Mouse (Mus musculus) bone marrow, adult 2 months (tissue): ENCODE measurements at regions not wholly inside any gene's neighbourhood (a gene's known extent, or its start where the extent isn't known, plus 50 kb on each side); places are given as distances from the start of the nearest gene placed in this dataset.

Experiments used
- H3K27ac ChIP-seq: fragments of 200-500 bp; 2 replicates; pipeline ENCODE4 v1.5.1; 2012; ENCODE audit warnings: low read depth, mild to moderate bottlenecking, control low read depth, inconsistent platforms, low read length; ENCODE audit not compliant: control insufficient read depth, poor library complexity, insufficient read depth
- H3K4me1 ChIP-seq: fragments of 200-500 bp; 2 replicates; pipeline ENCODE4 v1.6.1; 2011; ENCODE audit warnings: low read length; ENCODE audit not compliant: control insufficient read depth, insufficient read depth
- H3K4me3 ChIP-seq: fragments of 200-500 bp; replicated peaks from 2 replicates; pipeline ENCODE3; 2011; ENCODE audit warnings: mild to moderate bottlenecking, low read depth, low read length, control low read depth; ENCODE audit not compliant: control insufficient read depth
- CTCF ChIP-seq: fragments of 200-500 bp; IDR thresholded peaks from 2 replicates; pipeline ENCODE4 v1.5.1; 2011; ENCODE audit warnings: low read length, control low read depth; ENCODE audit not compliant: control insufficient read depth, insufficient read depth
- POLR2A ChIP-seq: fragments of 200-500 bp; IDR thresholded peaks from 2 replicates; pipeline ENCODE4 v1.6.1; 2011; ENCODE audit warnings: low read depth, mild to moderate bottlenecking, control low read depth, low read length, borderline replicate concordance; ENCODE audit not compliant: control insufficient read depth
- WGBS: fragments of 180-500 bp; shearing (Covaris S2); methylation state at CpG from one replicate; pipeline ENCODE4 v1.1.7; 2018; 5-methylcytosine and 5-hydroxymethylcytosine counted together

DNA sequence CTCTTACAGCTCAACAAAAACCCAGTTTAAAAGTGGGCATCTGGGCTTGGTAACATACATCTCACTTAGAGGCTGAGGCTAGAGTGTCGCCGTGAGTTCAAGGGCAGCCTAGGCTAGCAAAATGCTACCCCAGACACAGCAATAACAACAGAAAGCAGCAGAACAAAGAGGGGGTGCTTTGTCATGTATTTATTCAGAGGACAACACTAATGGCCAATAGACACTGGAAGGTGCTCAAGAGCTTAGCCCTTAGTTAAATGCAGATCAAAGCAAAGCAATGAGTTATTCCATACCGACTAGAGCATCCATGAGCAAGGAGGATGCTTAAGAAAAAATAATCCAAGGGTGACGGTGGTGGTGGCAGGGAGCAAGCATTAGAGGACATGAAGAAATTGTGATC is 158.7 kb downstream of the Evx1 start:
- Histone ChIP-seq H3K27ac (no peak overlapping the region), H3K4me1 (no peaks in the 10 kb centered on the region), H3K4me3 (no peak overlapping the region)
- 75% methylated on average over 4 of the region's 4 CpGs for WGBS
- TF ChIP-seq CTCF: no peak
- no peak for TF ChIP-seq POLR2A

DNA sequence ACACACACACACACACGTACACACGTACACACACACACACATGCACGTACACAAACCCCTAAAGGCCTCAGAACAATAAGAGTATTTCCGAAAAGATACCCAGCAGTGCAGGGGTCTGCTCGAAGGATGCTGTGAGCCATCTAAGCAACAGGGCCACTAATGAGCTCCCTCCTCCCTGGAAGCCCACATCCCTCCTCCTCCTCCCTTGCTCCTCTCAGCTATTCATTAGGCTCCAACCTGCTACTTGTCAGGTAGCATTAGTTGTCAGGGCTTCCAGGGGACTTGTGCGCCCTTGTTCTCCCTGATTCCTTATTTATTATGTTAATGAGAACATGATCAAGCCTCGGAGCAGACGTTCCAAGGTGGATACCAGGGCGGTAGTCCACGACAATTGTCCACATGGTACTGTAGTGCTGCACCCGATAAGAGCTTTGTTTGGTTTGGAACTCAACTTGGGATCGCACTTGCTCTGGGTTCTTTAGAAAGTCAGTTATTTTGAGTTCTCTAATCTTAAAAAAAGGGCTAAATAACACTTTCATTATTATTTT is 159.8 kb downstream of the Evx1 start:
- 82% methylated on average over 12 of the region's 12 CpGs for WGBS
- Histone ChIP-seq H3K27ac (no peak overlapping the region), H3K4me1 (peaks cover 2% of the 10 kb centered on the region; the same call in 1 of the 2 replicates), H3K4me3 (no peak overlapping the region)
- TF ChIP-seq CTCF (no peak), POLR2A (no peak)

- TF ChIP-seq CTCF: no peak
- TF ChIP-seq POLR2A: no peak
- Histone ChIP-seq H3K4me3 (no peak overlapping the region), H3K27ac (no peak overlapping the region), H3K4me1 (peaks cover 2% of the 10 kb centered on the region; the same call in 1 of the 2 replicates)
- 22% methylated on average over 11 of the region's 11 CpGs for WGBS
Measured at GRCm38 (mm10) chr6:52473924-52474323, 160.6 kb downstream of the Evx1 start.

DNA sequence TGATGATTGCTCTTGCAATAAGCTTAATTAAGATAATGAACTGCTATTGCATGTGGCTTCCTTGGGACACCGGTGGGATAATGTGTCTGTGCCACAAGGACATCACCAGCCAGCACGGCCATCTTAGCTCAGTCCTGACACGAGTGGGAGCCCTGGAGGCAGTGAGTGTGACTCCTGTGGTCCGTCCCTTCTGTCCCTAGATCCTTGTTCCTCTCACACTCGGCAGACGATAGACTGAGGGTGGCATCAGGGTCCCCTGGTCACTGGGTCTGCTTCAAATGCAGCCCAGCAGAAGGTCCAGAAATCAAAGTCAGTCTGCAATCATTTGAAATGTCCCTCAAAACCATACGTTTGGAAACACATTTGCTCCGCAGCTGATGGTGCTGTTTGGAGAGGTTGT is 162.4 kb downstream of the Evx1 start:
- Histone ChIP-seq H3K27ac (no peak overlapping the region), H3K4me3 (no peak overlapping the region), H3K4me1 (peaks cover 2% of the 10 kb centered on the region; the same call in 1 of the 2 replicates)
- TF ChIP-seq POLR2A: no peak
- WGBS: 84% methylated on average over 8 of the region's 8 CpGs

GRCm38 (mm10) chr6:52476907-52477306 is 163.3 kb downstream of the Hibadh start:
- WGBS: 40% methylated on average over 7 of the region's 7 CpGs
- H3K27ac ChIP-seq: no peak overlapping the region
- H3K4me3 ChIP-seq: no peak overlapping the region
- peaks cover 2% of the 10 kb centered on the region; the same call in 1 of the 2 replicates for H3K4me1 ChIP-seq
- no peak for TF ChIP-seq CTCF
- TF ChIP-seq POLR2A: no peak

- peaks cover 2% of the 10 kb centered on the region; the same call in 1 of the 2 replicates for H3K4me1 ChIP-seq
- WGBS: 8% methylated on average over 7 of the region's 7 CpGs
- TF ChIP-seq CTCF (no peak), POLR2A (no peak)
- no peak overlapping the region for H3K27ac ChIP-seq
- no peak overlapping the region for H3K4me3 ChIP-seq
Measured at GRCm38 (mm10) chr6:52477380-52477779, 162.8 kb downstream of the Hibadh start.

DNA sequence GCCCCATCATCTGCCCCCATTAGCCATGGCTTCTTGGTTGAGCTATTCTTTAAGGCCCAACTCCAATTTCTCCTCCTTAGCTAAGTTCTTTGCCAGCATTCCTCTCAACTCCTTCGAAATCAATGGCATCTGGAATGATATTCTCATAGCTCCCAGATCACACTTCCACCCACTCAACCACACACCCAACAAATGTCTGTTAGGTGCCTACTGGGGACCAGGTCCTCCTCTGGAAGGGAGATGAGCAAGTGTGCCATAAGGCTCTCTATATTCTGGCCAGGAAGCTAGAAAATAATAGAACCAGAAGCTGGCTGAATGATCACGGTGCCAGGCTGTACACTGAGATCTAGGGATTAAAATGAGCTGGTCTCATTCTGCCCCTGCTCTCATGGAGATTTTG is 161.6 kb downstream of the Hibadh start:
- TF ChIP-seq CTCF (no peak), POLR2A (no peak)
- Histone ChIP-seq H3K4me3 (no peak overlapping the region), H3K4me1 (peaks cover 2% of the 10 kb centered on the region; the same call in 1 of the 2 replicates), H3K27ac (no peak overlapping the region)
- WGBS: 76% methylated on average over 2 of the region's 2 CpGs

GRCm38 (mm10) chr6:52479200-52479599 is 161.0 kb downstream of the Hibadh start:
- WGBS: 43% methylated on average over 12 of the region's 12 CpGs
- H3K4me3 ChIP-seq: no peak overlapping the region
- no peak for TF ChIP-seq POLR2A
- no peak for TF ChIP-seq CTCF
- H3K27ac ChIP-seq: no peak overlapping the region
- peaks cover 2% of the 10 kb centered on the region; the same call in 1 of the 2 replicates for H3K4me1 ChIP-seq

- H3K27ac ChIP-seq: no peak overlapping the region
- H3K4me1 ChIP-seq: peaks cover 2% of the 10 kb centered on the region; the same call in 1 of the 2 replicates
- TF ChIP-seq POLR2A (no peak), CTCF (no peak)
Measured at GRCm38 (mm10) chr6:52481975-52482374, 158.2 kb downstream of the Hibadh start.

More at GRCm38 (mm10) chr6:52481975-52482374, 158.2 kb downstream of the Hibadh start:
- H3K4me3 ChIP-seq: no peak overlapping the region
- 78% methylated on average over 7 of the region's 7 CpGs for WGBS
